Mouse (Mus musculus): ENCODE data around the gene D17H6S53E.

- no peak for TF ChIP-seq CTCF (IDR thresholded peaks at IDR 0.05; ENCODE audit: control insufficient read depth, insufficient read depth, low read length)
- no peak for TF ChIP-seq POLR2A (IDR thresholded peaks at IDR 0.05; ENCODE audit: borderline replicate concordance, control insufficient read depth, low read depth, low read length)
These were observed 37.3 kb downstream of the D17H6S53E start for GRCm38 (mm10) chr17:35163326-35164081.

All from bone marrow, adult 2 months (tissue).